Mouse (Mus musculus): ENCODE data around the gene Cep95.

DNA sequence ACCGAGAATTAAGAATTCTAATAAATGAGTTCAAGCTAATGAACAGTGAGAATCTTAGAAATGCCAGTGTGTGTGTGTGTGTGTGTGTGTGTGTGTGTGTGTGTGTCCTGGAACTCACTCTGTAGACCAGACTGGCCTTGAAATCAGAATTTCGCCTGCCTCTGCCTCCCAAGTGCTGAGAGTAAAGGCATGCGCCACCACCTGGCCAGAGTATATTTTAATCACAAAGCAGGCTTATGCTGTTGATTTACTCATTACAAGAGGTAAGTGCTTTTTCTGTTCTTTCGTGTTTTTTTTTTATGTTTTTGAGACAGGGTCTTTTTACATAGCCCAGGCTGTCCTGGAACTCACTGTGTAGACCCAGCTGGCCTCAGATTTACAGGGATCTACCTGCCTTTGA, 4.8 kb downstream of the Cep95 start:
- TF ChIP-seq POLR2A (IDR thresholded peaks at IDR 0.05; ENCODE audit: borderline replicate concordance, low read depth, low read length) = no peak
- no peak for TF ChIP-seq CTCF (IDR thresholded peaks at IDR 0.05; ENCODE audit: low read depth, low read length)

Measured in bone marrow macrophage, adult 2 months (primary cell).